Mouse (Mus musculus) R1 (cell line): ENCODE results near the gene Dcbld1.

ENCODE experiments used
- DNase-seq: peaks from one replicate; pipeline ENCODE4 v3.0.0-alpha.2; 2018; ENCODE audit warnings: low read depth, low spot score

Dcbld1 gene

DNA sequence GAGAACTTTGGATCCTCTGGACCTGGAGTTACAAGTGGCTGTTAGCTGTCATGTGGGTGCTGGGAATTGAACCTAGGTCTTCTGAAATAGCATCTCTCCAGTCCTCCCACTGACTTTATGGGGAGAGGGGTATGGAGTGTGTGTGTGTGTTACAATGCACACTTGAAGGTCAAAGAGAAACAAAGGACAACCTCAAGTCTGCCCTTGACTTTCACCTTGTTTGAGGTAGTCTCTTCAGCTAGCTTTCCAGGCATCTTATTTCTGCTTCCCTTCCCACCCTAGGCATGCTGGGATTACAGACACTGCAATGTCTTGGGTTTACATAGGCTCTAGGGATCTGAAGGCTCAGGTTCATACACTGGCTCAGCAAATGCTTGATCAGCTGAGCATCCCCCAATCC lies 68.9 kb downstream of the Dcbld1 start:
- DNase-seq = peak; percentile 76

DNA sequence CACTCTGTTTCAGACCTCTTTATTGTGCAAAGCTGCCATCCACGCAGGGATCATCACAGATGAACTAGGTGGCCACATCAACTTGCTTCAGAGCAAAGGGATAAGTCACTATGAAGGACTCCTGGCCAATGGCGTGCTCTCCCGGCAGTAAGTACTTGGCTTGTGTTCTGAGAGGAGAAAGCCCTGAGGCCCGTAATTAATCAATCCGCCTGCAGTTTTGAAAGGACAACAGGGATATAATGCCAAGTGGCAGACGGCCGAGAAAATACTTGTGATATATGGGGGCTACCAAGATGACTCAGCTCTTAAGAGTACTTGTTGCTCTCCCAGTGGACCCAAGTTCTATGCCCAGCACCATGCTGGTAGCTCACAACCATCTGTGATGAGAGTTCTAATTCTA lies 71.2 kb downstream of the Dcbld1 start:
- DNase-seq = no peak

DNA sequence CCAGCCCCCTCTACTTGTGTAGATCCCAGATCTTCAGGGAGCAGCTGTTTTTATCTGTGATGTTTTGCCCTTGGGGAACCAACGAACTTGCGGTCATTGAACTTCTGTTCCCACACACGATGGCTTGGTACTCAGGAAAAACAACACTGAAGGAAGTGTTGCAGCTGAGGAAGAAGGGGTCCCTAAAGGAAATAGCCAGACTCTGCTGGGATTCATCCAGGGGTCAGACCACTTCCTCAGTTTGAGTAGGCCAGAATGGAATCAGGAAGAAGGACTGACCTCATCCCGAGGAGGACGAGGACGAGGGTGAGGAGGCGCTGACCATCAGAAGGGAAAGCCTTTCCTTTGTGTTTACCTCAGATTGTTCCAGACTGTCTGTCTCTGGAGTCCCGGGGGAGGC lies 75.8 kb downstream of the Dcbld1 start:
- DNase-seq = no peak

DNA sequence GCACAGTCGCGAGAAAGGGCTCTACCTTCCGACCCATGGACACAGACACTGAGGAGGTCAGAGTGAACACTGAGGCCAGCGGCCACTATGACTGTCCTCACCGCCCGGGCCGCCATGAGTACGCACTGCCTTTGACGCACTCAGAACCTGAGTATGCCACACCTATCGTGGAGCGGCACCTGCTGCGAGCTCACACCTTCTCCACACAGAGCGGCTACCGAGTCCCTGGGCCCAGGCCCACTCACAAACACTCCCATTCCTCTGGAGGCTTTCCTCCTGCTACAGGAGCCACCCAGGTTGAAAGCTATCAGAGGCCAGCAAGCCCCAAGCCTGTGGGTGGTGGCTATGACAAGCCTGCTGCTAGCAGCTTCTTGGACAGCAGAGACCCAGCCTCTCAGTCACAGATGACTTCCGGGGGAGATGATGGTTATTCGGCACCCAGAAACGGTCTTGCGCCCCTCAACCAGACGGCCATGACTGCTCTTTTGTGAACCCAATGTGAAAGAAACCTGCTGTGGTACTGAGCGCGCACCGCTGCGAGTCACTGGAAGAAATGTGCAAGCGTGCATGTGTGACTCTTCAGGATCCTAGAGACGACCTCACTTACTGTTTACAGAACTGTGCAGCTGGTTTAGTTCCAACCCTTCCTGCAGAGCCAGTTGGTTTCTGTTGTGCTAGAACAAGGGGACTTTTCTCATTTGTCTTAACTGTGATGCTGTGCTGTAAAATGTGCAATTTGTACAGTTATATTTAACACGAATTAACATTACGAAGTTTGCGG lies 86.3 kb downstream of the Dcbld1 start:
- DNase-seq = peak; percentile 37

DNA sequence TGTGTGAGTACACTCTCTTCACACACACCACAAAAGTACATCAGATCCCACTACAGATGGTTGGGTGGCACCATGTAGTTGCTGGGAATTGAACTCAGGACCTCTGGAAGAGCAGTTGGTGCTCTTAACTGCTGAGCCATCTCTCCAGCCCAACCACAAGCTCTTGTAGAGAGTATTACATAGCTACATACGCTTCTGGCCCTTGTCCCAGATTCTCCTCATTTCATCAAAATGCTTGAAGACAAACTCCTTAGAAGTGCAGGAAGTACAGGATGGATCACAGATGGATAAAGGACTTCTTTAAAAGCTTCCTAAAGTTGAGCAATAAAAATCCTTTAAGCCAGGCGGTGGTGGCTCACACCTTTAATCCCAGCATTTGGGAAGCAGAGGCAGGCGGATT lies 88.5 kb downstream of the Dcbld1 start:
- no peak for DNase-seq

DNA sequence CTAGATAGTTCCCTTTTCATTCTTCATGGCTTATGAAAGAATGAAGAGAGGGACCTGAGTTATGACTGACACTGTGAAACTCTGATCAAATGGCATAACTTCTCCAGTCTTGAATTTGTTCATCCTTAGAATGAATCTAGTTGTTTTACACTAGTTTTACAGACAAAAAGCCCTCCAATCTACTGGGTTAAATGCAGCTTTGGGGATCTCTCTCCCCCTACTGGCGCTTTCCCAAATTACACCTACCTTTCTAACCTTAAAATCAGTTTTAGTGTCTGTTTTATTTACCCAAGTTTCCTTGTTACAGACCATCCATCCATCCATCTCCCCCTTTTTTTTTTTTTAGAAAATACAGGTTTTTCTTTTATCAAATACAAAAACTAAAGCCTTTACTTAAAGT lies 97.6 kb downstream of the Dcbld1 start:
- peak; percentile 61 for DNase-seq

DNA sequence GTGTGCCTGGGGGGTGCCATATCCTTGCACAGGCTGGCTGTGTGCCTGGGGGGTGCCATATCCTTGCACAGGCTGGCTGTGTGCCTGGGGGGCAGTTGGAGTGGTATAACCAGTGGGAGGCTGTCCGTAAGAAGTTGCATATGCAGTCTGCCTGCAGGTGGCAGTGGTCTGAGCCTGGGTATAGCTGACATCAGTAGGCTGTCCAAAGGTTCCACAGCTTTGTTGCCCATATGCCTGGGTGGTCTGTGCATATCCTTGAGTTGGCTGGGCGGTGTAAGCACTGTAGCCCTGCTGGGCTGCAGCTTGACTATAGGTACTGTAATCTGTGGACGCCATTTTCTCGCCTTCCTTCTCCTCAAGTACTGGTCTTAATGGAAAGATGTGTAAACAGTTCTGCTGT lies 109.9 kb downstream of the Dcbld1 start:
- peak; percentile 74 for DNase-seq

DNA sequence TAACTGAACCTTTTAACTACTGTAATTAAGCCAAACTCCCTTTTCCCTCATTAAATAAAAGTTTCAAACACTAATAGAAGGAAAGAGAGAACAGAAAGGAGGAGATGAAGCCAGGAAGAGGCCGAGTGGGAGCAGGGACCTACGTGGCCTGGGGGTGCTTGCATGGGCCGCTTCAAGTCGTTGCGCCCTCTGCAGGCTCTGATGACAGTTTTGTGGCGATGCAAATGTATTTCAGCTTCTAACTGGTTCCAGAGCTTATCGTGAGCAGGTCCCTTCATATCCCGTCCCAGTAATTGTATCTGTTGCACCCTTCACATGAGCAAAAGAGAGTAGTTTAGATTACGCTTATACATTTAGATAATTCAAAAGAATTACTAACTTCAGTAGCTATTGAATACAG lies 119.8 kb downstream of the Dcbld1 start:
- DNase-seq = peak; percentile 77

DNA sequence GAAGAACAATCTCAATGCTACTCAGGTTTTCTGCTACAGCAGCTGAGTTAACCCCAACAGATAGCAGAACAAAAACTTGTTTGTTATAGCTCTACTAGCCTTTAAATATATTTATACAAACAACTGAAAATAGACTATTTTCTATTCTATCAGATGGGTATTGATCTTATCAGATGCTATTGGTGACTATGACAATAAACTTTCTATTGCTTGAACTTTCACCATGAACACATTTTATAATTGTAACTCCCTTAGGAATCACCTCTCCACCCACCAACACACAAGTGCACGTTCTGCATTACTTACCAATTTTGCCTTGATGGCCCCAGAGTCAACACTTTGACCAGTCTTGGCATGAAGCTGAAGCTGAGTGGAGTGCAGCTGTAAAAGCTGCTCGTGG lies 125.0 kb downstream of the Dcbld1 start, which contains the start of gene Gm26741:
Gm26741 (plus strand) TSS at position 301 of the 400 bp plus-strand sequence.
- no peak for DNase-seq

DNA sequence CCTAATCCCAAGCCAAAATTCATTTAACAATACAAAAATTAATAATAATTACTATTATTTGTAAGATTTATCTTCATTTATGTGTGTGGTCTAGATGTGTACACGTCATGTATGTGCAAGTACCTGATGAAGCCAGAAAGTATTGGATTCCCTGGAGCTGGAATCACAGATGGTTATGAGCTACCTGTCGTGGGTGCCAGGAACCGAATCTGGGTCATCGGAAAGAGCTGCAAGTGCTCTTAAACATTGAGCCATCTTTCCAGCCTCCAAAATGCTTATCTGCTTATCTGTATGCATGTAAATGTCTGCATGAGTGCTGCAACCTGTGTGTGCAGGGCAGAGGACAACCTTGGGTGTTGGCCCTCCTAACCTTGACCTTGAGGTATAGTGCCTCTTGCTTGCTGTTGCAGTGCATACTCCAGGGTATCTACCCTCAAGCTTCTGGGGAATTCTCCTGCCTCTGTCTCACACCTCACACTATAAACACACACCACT lies 126.9 kb downstream of the Dcbld1 start:
- peak; percentile 18 for DNase-seq

DNA sequence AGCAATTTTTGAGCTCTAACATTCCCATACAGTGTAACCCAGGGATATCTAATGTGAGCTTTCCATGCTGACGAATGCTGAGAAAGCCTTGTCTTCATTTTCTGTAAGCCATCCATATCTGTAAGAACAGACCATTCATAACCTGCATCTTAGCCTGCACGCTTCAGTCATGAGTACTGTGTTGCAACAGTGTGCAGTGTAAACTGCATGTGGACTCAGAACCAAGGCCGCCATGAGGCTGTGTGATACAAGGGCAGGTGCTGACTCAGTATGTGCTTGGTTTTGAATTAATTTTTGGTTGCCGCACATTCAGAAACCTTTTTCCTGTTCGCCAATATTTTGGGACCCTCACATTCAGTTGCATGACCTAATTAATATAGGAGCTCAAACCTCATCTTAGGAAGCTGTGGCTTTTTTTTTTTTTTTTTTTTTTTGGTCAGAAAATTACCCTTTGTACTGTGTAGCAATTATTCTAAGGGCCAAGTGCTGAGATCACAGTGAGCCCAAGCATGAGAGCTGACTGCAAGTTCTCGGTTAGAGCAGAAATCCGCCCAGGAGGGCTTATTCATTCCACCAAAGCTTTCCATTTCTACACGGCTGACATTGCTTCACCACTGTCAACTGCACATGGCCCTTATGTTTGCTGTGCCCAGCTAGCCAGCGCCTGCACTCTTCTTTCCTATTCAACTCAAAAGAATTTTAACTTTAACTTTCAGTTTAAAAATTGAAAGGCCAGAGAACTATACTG lies 127.6 kb downstream of the Dcbld1 start:
- no peak for DNase-seq

DNA sequence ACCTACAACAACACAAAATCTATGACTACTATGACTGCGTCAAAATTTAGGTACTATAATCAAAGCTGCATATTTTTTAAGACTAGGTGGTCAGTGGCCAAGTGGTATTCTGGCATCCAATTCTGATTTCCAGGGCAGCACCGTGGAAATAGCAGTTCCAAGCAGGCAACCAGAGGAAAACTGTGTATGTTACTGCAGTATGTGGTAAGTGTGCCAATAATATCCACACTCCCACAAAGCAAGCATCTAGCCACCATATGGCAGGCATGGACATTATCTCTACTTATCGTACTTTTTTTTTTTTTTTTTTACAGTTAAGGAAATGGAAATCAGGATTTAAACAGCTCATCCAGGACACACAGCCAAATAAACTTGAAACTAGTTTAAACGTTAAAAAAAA lies 135.0 kb downstream of the Dcbld1 start:
- DNase-seq = no peak
